Mouse (Mus musculus) lung, postnatal 0 days (tissue): ENCODE data around the gene 1700001C19Rik.

ENCODE experiments used
- CTCF ChIP-seq: IDR thresholded peaks from 2 replicates; pipeline ENCODE4 v1.5.1; 2016; ENCODE audit warnings: antibody characterized with exemption, mild to moderate bottlenecking
- EP300 ChIP-seq: IDR thresholded peaks from 2 replicates; pipeline ENCODE4 v1.6.1; 2016; ENCODE audit warnings: antibody characterized with exemption, mild to moderate bottlenecking, control low read depth

DNA sequence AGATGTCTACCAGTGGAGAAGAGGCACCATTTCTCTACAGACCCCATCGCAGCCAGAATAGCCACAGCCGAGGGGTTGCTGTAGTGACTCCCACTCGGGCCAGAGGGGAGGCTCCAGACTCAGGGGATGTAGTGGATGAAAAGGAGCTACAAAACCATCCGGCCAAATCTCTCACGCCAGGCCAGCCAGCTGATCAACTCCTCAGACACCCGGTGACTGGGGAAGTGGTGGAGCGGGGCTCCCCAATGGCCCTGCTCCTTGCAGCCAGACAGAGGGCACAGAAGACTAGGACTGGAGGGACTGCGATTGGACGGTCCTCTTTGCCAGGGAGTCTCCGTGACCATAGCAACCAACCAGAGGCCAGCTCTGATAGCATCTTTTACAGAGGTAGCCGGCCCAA is 30.5 kb upstream of the 1700001C19Rik start:
- no peak for TF ChIP-seq CTCF
- no peak for TF ChIP-seq EP300
